Mouse (Mus musculus): ENCODE data around the gene Nid2.

Nid2 gene

DNA sequence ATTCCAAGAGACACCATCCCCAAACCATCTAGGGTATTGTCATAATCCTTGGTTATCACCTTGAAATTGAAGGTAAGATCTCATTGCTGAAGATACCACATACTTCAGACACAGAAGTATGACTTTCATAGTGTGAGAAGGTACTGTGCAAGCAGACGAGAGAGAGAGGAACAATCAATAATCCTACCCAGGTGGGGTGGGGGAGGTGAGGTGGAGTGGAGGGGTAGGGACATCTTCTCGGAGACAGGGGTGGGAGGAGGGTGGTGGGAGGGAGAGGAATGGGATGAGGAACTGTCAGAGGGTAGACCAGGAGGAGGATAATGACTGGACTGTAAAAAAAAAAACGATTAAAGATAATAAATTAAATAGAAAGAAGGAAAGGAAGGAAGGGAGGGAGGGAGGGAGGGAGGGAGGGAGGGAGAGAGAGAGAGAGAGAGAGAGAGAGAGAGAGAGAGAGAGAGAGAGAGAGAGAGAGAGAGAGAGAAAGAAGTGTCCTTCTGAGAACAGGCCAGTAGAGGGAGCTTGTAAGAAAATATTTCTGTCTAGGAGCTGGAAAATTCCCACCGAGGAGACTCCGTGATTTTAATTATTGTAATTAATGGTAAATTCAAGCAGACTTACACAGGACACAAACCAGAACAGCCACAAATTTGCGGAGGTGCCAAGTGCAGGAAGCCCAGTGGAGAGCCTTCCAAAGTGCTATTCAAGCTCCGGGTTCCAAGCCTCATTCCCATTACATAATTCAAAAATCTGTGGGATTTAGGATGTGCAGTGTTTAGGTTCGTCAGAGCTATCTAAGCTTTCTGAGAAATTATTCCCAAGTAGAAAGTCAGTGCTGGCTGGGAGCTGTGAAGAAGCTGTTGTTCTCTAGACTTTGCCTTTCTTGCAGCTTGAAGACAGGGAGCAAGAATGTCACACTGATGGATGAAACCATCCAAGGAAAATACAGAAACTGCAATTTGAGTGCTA is 108.0 kb downstream of the Nid2 start:
- DNase-seq = no peak

GRCm38 (mm10) chr14:19860281-19860680 is 109.2 kb downstream of the Nid2 start:
- DNase-seq = no peak
